ENCODE assay signal across 7 mouse cellular contexts in genomic region chr9:65100991-65101685, GRCm38 (mm10). TPM values are rescaled to one million over a fixed set of nuclear protein-coding genes. Genes with fewer than 3 reads are reported as not detected.
A peak's percentile ranks its signal among the peaks of the same experiment; 100 is the strongest.
DNase-seq lines count a peak whose midpoint lies in the region; ATAC-seq lines count a peak whose summit lies in the region.

Gene Igdcc4, plus strand, starts transcription at chr9:65101486.

- ATAC-seq in forebrain, embryonic 16.5 days = peak; percentile 9; the same call in 1 of the 2 replicates
- peak; percentile 29 for ATAC-seq in hindbrain, embryonic 16.5 days
- ATAC-seq in liver, embryonic 15.5 days (ENCODE audit: insufficient read depth) = peak; percentile 26; the same call in 1 of the 2 replicates
- peak; percentile 12; the same call in 1 of the 2 replicates for ATAC-seq in stomach, embryonic 14.5 days (ENCODE audit: insufficient number of reproducible peaks, insufficient read depth, low FRiP score, low read depth)

- H3K4me3 ChIP-seq in forebrain, embryonic 16.5 days (replicated peaks; ENCODE audit: low read length) = peak within 1 kb of the TSS; percentile 86
- H3K4me3 ChIP-seq in hindbrain, embryonic 16.5 days (ENCODE audit: low read length) = peak within 1 kb of the TSS; percentile 87
- peak within 1 kb of the TSS; percentile 58 for H3K4me3 ChIP-seq in liver, embryonic 15.5 days (replicated peaks)
- H3K4me3 ChIP-seq in stomach, embryonic 14.5 days (ENCODE audit: low read depth, low read length) = peak within 1 kb of the TSS; percentile 83

- H3K27ac ChIP-seq in forebrain, embryonic 16.5 days (ENCODE audit: low read length) = peak within 1 kb of the TSS; percentile 83
- peak within 1 kb of the TSS; percentile 93 for H3K27ac ChIP-seq in hindbrain, embryonic 16.5 days (ENCODE audit: low read depth, low read length)
- H3K27ac ChIP-seq in liver, embryonic 15.5 days (replicated peaks) = peak within 1 kb of the TSS; percentile 83
- H3K27ac ChIP-seq in stomach, embryonic 14.5 days (ENCODE audit: low read length) = peak within 1 kb of the TSS; percentile 94

- H3K4me1 ChIP-seq in forebrain, embryonic 16.5 days (replicated peaks; ENCODE audit: control insufficient read depth, insufficient read depth, low read length) = peaks cover 22% of the 10 kb centered on the region
- peaks cover 15% of the 10 kb centered on the region for H3K4me1 ChIP-seq in hindbrain, embryonic 16.5 days (ENCODE audit: control insufficient read depth, insufficient read depth, low read depth, low read length)
- H3K4me1 ChIP-seq in liver, embryonic 15.5 days (replicated peaks) = peaks cover 20% of the 10 kb centered on the region
- H3K4me1 ChIP-seq in stomach, embryonic 14.5 days (ENCODE audit: control insufficient read depth, insufficient read depth, low read length) = peaks cover 16% of the 10 kb centered on the region

- peak within 1 kb of the TSS; percentile 88 for H3K9ac ChIP-seq in forebrain, embryonic 16.5 days (replicated peaks; ENCODE audit: low read depth, low read length)
- peak within 1 kb of the TSS; percentile 95 for H3K9ac ChIP-seq in hindbrain, embryonic 16.5 days (ENCODE audit: low read depth, low read length)
- H3K9ac ChIP-seq in liver, embryonic 15.5 days = peak within 1 kb of the TSS; percentile 39
- peak within 1 kb of the TSS; percentile 75 for H3K9ac ChIP-seq in stomach, embryonic 14.5 days (replicated peaks; ENCODE audit: low read depth, low read length)

- H3K27me3 ChIP-seq in forebrain, embryonic 16.5 days (replicated peaks; ENCODE audit: control insufficient read depth, insufficient read depth, low read length) = no peaks in the 10 kb centered on the region
- no peaks in the 10 kb centered on the region for H3K27me3 ChIP-seq in hindbrain, embryonic 16.5 days (replicated peaks; ENCODE audit: control insufficient read depth, insufficient read depth, low read length)
- H3K27me3 ChIP-seq in liver, embryonic 15.5 days = peaks cover 57% of the 10 kb centered on the region
- no peaks in the 10 kb centered on the region for H3K27me3 ChIP-seq in stomach, embryonic 14.5 days (ENCODE audit: control insufficient read depth, insufficient read depth, low read length)

- WGBS in forebrain, embryonic 16.5 days = 2% methylated on average over 65 of the region's 76 CpGs
- WGBS in hindbrain, embryonic 16.5 days = 1% methylated on average over 43 of the region's 76 CpGs
- WGBS in liver, embryonic 15.5 days (ENCODE audit: insufficient replicate concordance) = 3% methylated on average over 61 of the region's 76 CpGs
- WGBS in stomach, embryonic 14.5 days = 2% methylated on average over 39 of the region's 76 CpGs

- H3K36me3 ChIP-seq in forebrain, embryonic 16.5 days (ENCODE audit: control insufficient read depth, insufficient read depth) = no peaks in the 10 kb centered on the region
- no peaks in the 10 kb centered on the region for H3K36me3 ChIP-seq in hindbrain, embryonic 16.5 days (ENCODE audit: control insufficient read depth, insufficient read depth, low read length)
- no peaks in the 10 kb centered on the region for H3K36me3 ChIP-seq in liver, embryonic 15.5 days (replicated peaks)
- H3K36me3 ChIP-seq in stomach, embryonic 14.5 days (ENCODE audit: control insufficient read depth, insufficient read depth, low read length) = no peaks in the 10 kb centered on the region

- peak; percentile 55 for DNase-seq in ovary, postnatal 36 days (ENCODE audit: low spot score)
- DNase-seq in ovary, postnatal 10 days (ENCODE audit: low spot score) = no peak
- DNase-seq in cerebellum, adult 18-20 months = peak; percentile 14 to 46

- peak within 1 kb of the TSS; percentile 96 for H3K4me2 ChIP-seq in forebrain, embryonic 16.5 days (ENCODE audit: low read length)
- peak within 1 kb of the TSS; percentile 70 for H3K4me2 ChIP-seq in hindbrain, embryonic 16.5 days (ENCODE audit: low read length)
- peak within 1 kb of the TSS; percentile 67 for H3K4me2 ChIP-seq in liver, embryonic 15.5 days
- peak within 1 kb of the TSS; percentile 88 for H3K4me2 ChIP-seq in stomach, embryonic 14.5 days (replicated peaks; ENCODE audit: low read depth, low read length)

- H3K9me3 ChIP-seq in forebrain, embryonic 16.5 days (ENCODE audit: control insufficient read depth, low read length) = peaks cover 4% of the 10 kb centered on the region; the same call in 1 of the 2 replicates
- no peaks in the 10 kb centered on the region; the same call in 1 of the 2 replicates for H3K9me3 ChIP-seq in hindbrain, embryonic 16.5 days (ENCODE audit: control insufficient read depth, low read length)
- no peaks in the 10 kb centered on the region for H3K9me3 ChIP-seq in liver, embryonic 15.5 days (replicated peaks)
- no peaks in the 10 kb centered on the region for H3K9me3 ChIP-seq in stomach, embryonic 14.5 days (ENCODE audit: control insufficient read depth, low read depth, low read length)

RNA-seq across cellular contexts. Expression of gene Igdcc4, which starts in this region (rescaled TPM):
- 13.8 and 15.2 TPM in 2 replicates for polyA plus RNA-seq in forebrain, embryonic 16.5 days (2015; fragmentation: Nextera tagmentation; extraction: Ambion mirVana)
- 12.8 and 17.7 TPM in 2 replicates for polyA plus RNA-seq in hindbrain, embryonic 16.5 days (2015; fragmentation: Nextera tagmentation; extraction: Ambion mirVana)
- 6.3 and 8.1 TPM in 2 replicates for polyA plus RNA-seq in liver, embryonic 15.5 days (2015; fragmentation: Nextera tagmentation; extraction: Ambion mirVana)
- 42.4 and 43.3 TPM in 2 replicates for polyA plus RNA-seq in stomach, embryonic 14.5 days (2014; fragmentation: Nextera tagmentation; extraction: Ambion mirVana)

Comparison
In these comparisons a context has a peak if more than half of its experiments do, and no peak if none do; other contexts are left out.
1. H3K9ac ChIP-seq: peak in every context shown above with its lines; median percentile 95 in hindbrain, embryonic 16.5 days; 88 in forebrain, embryonic 16.5 days; 75 in stomach, embryonic 14.5 days; 39 in liver, embryonic 15.5 days.